Mouse (Mus musculus) mammary gland, adult 2 months (tissue): ENCODE results near the gene Zscan25. TPM values are rescaled to one million over a fixed set of nuclear protein-coding genes. Genes with fewer than 3 reads are reported as not detected.

ENCODE experiments used
- polyA plus RNA-seq: library from polyadenylated mRNA; depleted of rRNA; stranded (reverse); fragments of >200 nt; gene quantifications from 2 replicates; pipeline ENCODE4 v1.2.3, GENCODE M21; 2012; ENCODE audit warnings: low replicate concordance; rRNA removed

The Zscan25 gene
- polyA plus RNA-seq: 14.3 and 22.2 TPM in 2 replicates

DNA sequence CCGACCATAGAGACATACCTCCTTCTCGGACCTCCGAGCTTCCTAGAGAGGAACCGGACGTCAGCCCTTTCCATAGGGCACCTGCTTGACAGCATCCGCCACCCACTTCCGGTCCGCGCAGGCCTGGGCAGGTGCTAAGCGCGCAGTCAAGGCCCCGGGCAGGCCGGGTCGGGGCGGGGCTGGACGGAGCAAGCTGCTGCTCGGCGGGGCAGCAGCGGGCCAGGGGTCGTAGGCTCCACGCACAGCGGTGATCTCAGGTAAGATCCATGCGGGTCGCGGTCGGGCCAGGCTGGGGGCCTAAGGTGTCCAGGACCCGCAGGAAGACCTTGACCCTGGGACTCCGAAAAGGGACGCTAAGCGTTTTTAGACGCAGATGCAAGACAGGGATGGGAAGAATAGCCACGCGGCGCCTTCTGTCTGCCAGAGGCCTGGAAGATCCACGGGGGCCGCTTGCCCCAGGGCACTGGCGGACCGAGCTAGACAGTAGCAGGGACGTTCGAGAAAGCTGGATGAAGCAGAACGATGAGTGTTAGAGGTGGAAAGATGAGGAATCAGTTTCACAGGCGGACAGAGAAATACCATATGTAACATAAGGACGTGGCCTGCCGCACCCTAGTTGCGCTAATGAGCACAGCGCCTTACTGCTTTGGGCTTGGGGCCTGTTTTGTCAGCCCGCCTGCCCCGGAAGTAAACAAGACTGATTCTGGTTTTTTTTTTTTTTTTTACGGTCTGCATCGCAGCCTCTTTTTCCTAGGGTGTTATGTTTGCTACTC is at the start of gene Zscan25:
Gene Zscan25, plus strand, starts transcription at position 130 of the 773 bp plus-strand sequence.

DNA sequence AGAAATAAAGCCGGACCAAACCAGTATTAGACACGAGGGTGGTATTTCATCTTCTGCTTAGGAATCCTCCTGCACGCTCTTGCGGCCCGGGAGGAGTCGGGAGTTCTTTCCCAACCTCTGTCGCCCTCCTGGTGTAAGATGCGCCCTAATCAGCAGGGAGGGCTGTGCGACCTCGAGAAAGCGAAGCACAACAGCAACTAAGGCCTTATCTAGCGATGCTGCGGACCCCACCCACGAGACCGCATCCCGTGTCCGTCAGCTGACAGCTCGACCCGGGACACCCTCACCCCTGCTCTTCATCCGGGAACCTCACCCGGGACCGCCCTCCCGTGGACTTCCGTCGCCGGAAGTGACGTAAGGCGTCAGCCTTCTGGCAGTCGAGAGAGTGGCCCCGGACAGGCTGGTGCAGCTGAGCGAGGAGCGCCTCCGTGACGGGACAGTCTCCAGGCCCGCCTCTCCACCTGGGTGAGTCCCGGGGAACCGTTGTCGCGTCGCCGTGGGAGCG is 48.9 kb upstream of the Zscan25 start, which contains the start of gene Zfp655:
Gene Zfp655, plus strand, starts transcription at position 349 of the 505 bp plus-strand sequence.

Other genes starting within 250 kb of the Zscan25 start
- not detected in 2 replicates for gene Gm4871, start 247.7 kb upstream of the Zscan25 start, polyA plus RNA-seq
- not detected in 2 replicates for gene 1700018F24Rik, start 237.5 kb upstream of the Zscan25 start, polyA plus RNA-seq
- gene Arpc1a, start 196.7 kb upstream of the Zscan25 start, polyA plus RNA-seq: 103 and 111 TPM in 2 replicates
- not detected in 2 replicates for gene Kpna7, start 196.5 kb upstream of the Zscan25 start, polyA plus RNA-seq
- gene Arpc1b, start 166.3 kb upstream of the Zscan25 start, polyA plus RNA-seq: 586 and 942 TPM in 2 replicates
- 21.0 and 26.7 TPM in 2 replicates for gene Pdap1, start 140.3 kb upstream of the Zscan25 start, polyA plus RNA-seq
- gene Bud31, start 140.1 kb upstream of the Zscan25 start, polyA plus RNA-seq: 36.2 and 74.0 TPM in 2 replicates
- gene Ptcd1, start 113.4 kb upstream of the Zscan25 start, polyA plus RNA-seq: 13.3 and 13.5 TPM in 2 replicates
- gene Cpsf4, start 113.3 kb upstream of the Zscan25 start, polyA plus RNA-seq: 22.3 and 29.3 TPM in 2 replicates
- gene Atp5j2, start 88.4 kb upstream of the Zscan25 start, polyA plus RNA-seq: 99.7 and 184 TPM in 2 replicates
- 2.7 and 3.5 TPM in 2 replicates for gene Zkscan14, start 78.6 kb upstream of the Zscan25 start, polyA plus RNA-seq
- gene Zkscan5, start 75.9 kb upstream of the Zscan25 start, polyA plus RNA-seq: 3.2 and 5.7 TPM in 2 replicates
- gene Zfp655, start 48.8 kb upstream of the Zscan25 start, polyA plus RNA-seq: 12.0 and 23.5 TPM in 2 replicates
- 3.2 and 10.4 TPM in 2 replicates for gene Cyp3a57, start 64.8 kb downstream of the Zscan25 start, polyA plus RNA-seq
- not detected in 2 replicates for gene Cyp3a16, start 189.2 kb downstream of the Zscan25 start, polyA plus RNA-seq